Mouse (Mus musculus) T-cell, adult 2 months (primary cell): Measurements from ENCODE around the gene Zbtb37.
"Not testable (repeated sequence)": the region's sequence is repeated elsewhere in the genome, so short reads cannot be mapped to it uniquely, and the experiment has no call there.

Experiments used
- DNase-seq: peaks from one replicate; pipeline ENCODE4 v3.0.0; 2022; ENCODE audit warnings: low spot score

The Zbtb37 gene

GRCm38 (mm10) chr1:161032345-161032744 lies 2.3 kb downstream of the Zbtb37 start:
- no peak for DNase-seq

- no peak for DNase-seq
These were observed 2.8 kb downstream of the Zbtb37 start for GRCm38 (mm10) chr1:161031881-161032280.

GRCm38 (mm10) chr1:161030058-161030457 lies 4.6 kb downstream of the Zbtb37 start:
- DNase-seq, result no peak

GRCm38 (mm10) chr1:161028427-161028826 lies 6.2 kb downstream of the Zbtb37 start:
- not testable (repeated sequence) for DNase-seq

GRCm38 (mm10) chr1:161027196-161027595 lies 7.5 kb downstream of the Zbtb37 start:
- DNase-seq, result no peak

GRCm38 (mm10) chr1:161025410-161026210 lies 9.0 kb downstream of the Zbtb37 start:
- DNase-seq, result no peak

GRCm38 (mm10) chr1:161020051-161020450 lies 14.6 kb downstream of the Zbtb37 start:
- DNase-seq, result no peak

GRCm38 (mm10) chr1:161016378-161016777 lies 18.3 kb downstream of the Zbtb37 start:
- DNase-seq, result no peak

GRCm38 (mm10) chr1:161010436-161010835 lies 24.2 kb downstream of the Zbtb37 start:
- no peak for DNase-seq

GRCm38 (mm10) chr1:161008038-161008437 lies 26.6 kb downstream of the Zbtb37 start:
- no peak for DNase-seq

- DNase-seq, result no peak
These were observed 28.2 kb downstream of the Zbtb37 start for GRCm38 (mm10) chr1:161006471-161006870.

GRCm38 (mm10) chr1:161005526-161005925 lies 29.1 kb downstream of the Zbtb37 start:
- DNase-seq, result no peak

GRCm38 (mm10) chr1:161004942-161005341 lies 29.7 kb downstream of the Zbtb37 start:
- DNase-seq, result no peak

GRCm38 (mm10) chr1:160993851-160994250 lies 40.8 kb downstream of the Zbtb37 start:
- no peak for DNase-seq

GRCm38 (mm10) chr1:160989395-160989794 lies 45.3 kb downstream of the Zbtb37 start:
- DNase-seq, result no peak

GRCm38 (mm10) chr1:160986881-160987635 lies 47.6 kb downstream of the Zbtb37 start:
- no peak for DNase-seq

- no peak for DNase-seq
These were observed 49.2 kb downstream of the Zbtb37 start for GRCm38 (mm10) chr1:160985477-160985876.

- not testable (repeated sequence) for DNase-seq
These were observed 49.9 kb downstream of the Zbtb37 start for GRCm38 (mm10) chr1:160984731-160985130.

- no peak for DNase-seq
These were observed 51.8 kb downstream of the Zbtb37 start for GRCm38 (mm10) chr1:160982887-160983286.

GRCm38 (mm10) chr1:160981337-160981736 lies 53.3 kb downstream of the Zbtb37 start:
- no peak for DNase-seq

- DNase-seq, result no peak
These were observed 54.0 kb downstream of the Zbtb37 start for GRCm38 (mm10) chr1:160980537-160981234.

- no peak for DNase-seq
These were observed 54.6 kb downstream of the Zbtb37 start for GRCm38 (mm10) chr1:160980021-160980420.
